Mouse (Mus musculus) brain, embryonic 14.5 days (tissue): ENCODE data around the gene Strn4. TPM values are rescaled to one million over a fixed set of nuclear protein-coding genes. Genes with fewer than 3 reads are reported as not detected.

ENCODE experiments used
- DNase-seq: peaks from one replicate; pipeline ENCODE4 v3.0.0-alpha.2; 2011; ENCODE audit warnings: low read depth
- CTCF ChIP-seq: fragments of 200-500 bp; IDR thresholded peaks from 2 replicates; pipeline ENCODE4 v1.5.1; 2012; ENCODE audit warnings: inconsistent platforms, mild to moderate bottlenecking, moderate library complexity, borderline replicate concordance; ENCODE audit not compliant: insufficient read depth, insufficient read length; ENCODE audit errors: extremely low read depth
- POLR2A ChIP-seq: fragments of 200-500 bp; IDR thresholded peaks from 2 replicates; pipeline ENCODE4 v1.6.1; 2012; ENCODE audit warnings: mild to moderate bottlenecking, inconsistent platforms, borderline replicate concordance; ENCODE audit not compliant: poor library complexity, insufficient read depth, insufficient read length, severe bottlenecking; ENCODE audit errors: extremely low read depth
- polyA plus RNA-seq: library from polyadenylated mRNA; depleted of rRNA; stranded (reverse); fragments of >200 nt; gene quantifications from 2 replicates; pipeline ENCODE4 v1.2.3, GENCODE M21; 2012

Gene Strn4
- polyA plus RNA-seq, 1 experiment, result 306 TPM

DNA sequence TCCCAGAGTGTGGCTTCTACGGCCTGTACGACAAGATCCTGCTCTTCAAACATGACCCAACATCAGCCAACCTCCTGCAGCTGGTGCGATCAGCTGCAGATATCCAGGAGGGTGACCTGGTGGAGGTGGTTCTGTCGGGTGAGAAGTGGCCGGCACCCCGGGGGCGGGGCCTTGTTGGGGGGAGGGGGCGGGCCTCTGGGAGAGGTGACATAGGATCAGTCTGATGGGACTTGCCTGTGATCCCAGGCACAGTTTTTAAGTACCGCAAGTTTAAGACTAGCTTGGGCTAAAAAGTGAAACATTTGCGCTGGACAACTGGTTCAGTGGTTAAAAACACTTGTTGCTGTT, 30.1 kb downstream of the Strn4 start:
- DNase-seq, result no peak
- TF ChIP-seq POLR2A (no peak), CTCF (no peak)

DNA sequence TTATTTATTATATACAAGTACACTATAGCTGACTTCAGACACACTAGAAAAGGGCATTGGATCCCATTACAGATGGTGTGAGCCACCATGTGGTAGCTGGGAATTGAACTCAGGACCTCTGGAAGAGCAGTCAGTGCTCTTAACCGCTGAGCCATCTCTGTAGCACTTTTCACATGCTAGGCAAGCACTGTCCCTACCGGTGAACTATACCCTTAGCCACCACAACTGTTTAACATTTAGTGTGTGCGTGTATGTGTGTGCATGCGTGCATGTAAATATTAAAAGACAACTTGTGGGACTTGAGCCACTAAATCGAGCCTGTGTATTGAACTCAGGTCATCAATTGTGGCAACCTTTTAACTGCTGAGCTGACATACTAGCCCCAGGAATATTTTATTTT, 31.1 kb downstream of the Strn4 start:
- no peak for DNase-seq
- TF ChIP-seq POLR2A (no peak), CTCF (no peak)

DNA sequence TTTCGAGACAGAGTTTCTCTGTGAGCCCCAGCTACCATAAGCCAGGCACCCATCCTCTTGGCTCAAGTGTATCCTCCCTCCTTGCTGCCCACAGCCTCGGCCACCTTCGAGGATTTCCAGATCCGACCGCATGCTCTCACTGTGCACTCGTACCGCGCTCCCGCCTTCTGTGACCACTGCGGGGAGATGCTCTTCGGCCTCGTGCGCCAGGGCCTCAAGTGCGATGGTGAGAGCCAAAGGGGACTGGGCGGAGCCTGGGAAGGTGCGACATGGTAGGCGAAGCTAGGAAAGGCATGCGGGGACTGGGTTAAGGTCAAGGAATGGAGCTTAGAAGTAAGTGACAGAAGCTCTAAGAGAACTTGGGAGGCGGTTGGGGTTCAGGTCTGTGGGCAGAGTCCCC, 31.8 kb downstream of the Strn4 start:
- no peak for TF ChIP-seq CTCF
- TF ChIP-seq POLR2A, result no peak
- DNase-seq, result no peak

DNA sequence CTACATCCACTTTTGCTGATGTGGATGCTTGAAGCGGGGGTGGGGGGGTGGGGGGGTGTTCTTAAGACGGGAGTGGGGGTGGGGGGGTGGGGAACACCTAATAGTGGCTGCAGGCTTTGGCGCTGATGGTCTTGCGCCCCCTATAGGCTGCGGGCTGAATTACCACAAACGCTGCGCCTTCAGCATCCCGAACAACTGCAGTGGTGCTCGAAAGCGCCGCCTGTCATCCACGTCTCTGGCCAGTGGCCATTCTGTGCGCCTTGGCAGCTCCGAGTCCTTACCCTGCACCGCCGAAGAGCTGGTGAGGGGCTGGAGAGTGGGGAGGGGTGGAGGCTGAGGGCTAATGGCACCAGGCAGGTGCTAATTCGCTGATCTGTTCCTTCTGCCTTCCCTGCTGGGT, 32.9 kb downstream of the Strn4 start:
- TF ChIP-seq CTCF (peak; percentile 67), POLR2A (no peak)
- DNase-seq, result peak; percentile 57

DNA sequence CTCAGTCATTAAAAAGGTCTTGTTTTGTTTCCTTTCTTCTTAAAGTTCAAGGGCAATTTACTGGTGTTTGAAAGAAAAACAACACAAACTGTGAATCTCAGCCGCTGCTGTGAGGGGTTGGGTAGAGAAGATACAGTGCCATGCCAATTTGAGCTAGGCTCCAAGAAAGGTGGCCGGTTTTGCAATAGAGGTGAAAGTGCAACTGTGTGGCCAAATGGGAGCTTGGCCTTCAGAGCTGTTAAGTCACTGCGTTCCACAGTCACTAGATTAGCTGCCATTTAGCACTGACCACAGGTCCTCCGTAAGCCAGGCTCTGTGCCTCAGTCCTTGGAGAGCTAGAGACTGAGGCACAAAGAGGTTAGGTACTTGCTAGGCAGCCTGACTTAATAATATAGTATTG, 35.9 kb downstream of the Strn4 start:
- DNase-seq, result no peak
- TF ChIP-seq CTCF, result no peak
- TF ChIP-seq POLR2A, result no peak

DNA sequence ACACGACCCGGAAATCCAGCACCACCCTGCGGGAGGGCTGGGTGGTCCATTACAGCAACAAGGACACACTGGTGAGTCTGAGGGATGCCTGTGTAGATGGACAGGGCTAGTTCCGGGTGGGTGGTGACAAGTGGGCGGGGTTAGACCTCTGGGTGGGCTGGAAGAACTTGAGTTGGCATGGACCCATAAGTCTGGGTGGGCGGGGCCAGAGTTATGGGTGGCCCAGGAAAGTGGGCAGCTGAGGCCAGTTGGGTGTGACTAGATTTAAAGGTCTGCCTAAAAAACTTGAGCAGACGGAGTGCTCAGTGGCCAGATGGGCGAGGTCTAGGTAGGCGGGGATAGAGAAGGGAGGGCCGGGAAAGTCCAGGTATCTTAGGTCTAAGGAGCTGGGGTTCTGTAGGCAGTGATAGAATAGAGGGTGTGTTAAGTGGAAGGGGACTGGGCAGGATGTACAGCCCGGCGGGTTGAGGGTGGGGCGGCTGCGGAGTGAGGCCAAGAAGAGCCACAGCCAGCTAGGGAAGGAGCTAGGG, 37.7 kb downstream of the Strn4 start:
- DNase-seq, result no peak
- TF ChIP-seq CTCF (no peak), POLR2A (no peak)

DNA sequence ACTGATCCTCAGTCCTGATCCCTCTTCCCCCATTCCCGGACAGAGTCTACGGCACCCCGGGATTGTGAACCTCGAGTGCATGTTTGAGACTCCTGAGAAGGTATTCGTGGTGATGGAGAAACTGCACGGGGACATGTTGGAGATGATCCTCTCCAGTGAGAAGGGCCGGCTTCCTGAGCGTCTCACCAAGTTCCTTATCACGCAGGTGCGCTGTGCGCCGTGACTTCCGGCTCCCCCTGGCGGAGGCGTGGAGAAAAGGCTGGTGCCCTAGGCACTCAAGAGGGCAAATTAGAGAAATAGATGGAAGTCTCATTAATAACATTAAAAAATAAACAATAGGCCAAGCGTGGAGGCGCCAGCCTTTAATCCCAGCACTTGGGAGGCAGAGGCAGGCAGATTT, 42.6 kb downstream of the Strn4 start:
- peak; percentile 53 for DNase-seq
- TF ChIP-seq CTCF (peak; percentile 81), POLR2A (no peak)

DNA sequence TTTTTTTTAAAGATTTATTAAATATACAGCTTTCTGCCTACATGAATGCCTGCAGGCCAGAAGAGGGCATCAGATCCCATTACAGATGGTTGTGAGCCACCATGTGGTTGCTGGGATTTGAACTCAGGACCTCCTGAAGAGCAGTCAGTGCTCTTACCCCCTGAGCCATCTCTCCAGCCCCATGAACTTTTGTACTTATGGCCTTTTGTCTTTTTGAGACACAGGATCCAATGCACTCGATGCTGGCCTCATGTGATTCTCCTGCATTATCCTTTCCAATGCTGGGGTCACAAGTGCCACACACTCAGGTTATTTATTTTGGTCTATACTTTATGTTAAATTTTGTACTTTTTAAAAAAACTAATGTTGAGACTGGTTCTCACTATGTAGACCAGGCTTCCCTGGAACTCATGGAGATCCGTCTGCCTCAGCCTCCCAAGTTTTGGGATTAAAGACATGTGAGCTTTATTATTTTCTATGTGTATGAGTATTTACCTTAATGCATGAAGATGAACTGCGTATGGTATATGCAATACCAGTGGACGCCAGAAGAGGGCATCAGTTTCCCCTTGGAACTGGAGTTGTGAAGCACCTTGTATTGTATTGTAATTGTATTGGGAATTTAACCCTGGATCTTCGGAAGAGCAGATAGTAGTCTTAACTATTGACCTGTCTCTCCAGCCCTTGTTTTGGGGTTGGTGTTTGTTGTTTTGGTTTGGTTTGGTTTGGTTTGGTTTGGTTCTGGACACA, 44.4 kb downstream of the Strn4 start:
- TF ChIP-seq CTCF, result peak; percentile 67
- TF ChIP-seq POLR2A, result no peak
- DNase-seq, result peak; percentile 77

DNA sequence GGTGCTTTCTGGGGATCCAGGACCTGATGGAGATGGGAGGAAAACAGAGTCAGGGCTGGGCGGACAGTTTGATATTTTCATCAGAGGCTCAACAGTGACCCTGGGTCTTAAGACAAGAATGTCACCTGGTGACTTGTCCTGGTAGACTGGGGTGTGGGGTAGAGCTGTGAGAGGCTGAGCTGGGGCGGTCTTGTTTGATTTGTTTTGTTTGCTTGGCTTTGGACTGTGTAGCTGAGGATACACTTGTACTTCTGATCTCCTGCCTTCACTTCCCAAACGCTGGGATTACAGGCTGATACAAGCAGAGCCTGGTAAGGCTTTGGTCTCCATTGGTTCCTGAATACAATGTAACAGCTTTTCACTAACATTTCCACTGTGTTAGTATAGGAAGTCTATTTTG, 51.8 kb downstream of the Strn4 start:
- no peak for DNase-seq
- TF ChIP-seq CTCF (no peak), POLR2A (no peak)

DNA sequence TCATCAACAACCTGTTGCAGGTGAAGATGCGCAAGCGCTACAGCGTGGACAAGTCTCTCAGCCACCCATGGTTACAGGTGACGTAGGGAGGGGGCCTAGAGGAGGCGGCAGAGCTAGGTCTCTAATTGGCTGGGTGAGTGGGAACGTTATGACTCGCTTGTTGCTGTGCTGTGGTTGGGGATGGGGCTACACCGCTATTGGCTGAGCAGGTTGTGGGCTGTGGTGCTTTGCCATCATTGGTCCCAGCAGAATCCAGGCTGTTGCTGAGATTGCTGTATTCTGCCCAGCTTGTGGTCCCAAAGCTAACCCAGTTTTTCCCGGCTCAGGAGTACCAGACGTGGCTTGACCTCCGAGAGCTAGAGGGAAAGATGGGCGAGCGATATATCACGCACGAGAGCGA, 53.8 kb downstream of the Strn4 start:
- no peak for TF ChIP-seq POLR2A
- TF ChIP-seq CTCF, result no peak
- peak; percentile 97 for DNase-seq

DNA sequence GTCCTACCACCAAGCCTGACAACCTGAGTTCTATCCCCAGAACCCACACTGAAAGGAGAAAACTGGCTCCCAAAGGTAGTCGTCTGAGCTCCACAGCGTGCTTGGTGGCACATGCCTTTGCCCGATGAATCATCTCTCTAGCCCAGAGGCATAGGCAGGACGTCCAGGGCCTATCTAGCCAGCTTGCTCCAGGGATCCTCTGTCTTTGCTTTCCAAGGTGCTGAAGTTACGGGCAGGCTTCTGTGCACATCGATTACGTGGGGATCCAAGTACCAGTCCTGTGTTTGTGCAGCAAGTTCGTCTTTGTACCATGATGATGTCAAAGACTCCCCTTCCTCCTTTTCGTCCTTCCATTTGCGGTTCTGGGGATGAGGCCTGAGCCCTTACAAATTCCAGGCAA, 55.9 kb downstream of the Strn4 start:
- TF ChIP-seq POLR2A (no peak), CTCF (no peak)
- DNase-seq, result no peak

DNA sequence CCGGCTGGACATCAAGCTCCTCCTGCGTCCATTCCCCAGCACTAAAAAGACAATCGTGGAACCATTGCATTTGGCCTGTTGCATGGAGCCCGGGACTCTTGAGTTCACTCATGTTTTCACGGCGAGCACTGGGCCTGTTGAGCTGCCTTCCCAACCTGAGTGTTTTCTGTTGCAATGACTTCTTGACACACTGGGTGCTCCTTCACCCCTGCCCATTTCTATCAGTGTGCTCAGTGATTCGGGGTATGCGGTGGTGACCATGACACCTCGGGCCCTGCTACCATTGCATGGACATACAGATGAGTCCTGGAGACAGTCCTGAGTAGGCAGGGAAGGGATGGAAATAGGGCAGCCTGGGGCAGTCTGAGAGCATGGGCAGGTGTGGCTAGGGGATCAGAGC, 56.8 kb downstream of the Strn4 start:
- DNase-seq, result no peak
- no peak for TF ChIP-seq CTCF
